Mouse (Mus musculus): ENCODE measurements around the gene Pecr. TPM values are rescaled to one million over a fixed set of nuclear protein-coding genes. Genes with fewer than 3 reads are reported as not detected.
A peak's percentile ranks its signal among the peaks of the same experiment; 100 is the strongest.

Pecr gene
- polyA plus RNA-seq, 1 experiment from 2014 or later = 43.2 TPM

DNA sequence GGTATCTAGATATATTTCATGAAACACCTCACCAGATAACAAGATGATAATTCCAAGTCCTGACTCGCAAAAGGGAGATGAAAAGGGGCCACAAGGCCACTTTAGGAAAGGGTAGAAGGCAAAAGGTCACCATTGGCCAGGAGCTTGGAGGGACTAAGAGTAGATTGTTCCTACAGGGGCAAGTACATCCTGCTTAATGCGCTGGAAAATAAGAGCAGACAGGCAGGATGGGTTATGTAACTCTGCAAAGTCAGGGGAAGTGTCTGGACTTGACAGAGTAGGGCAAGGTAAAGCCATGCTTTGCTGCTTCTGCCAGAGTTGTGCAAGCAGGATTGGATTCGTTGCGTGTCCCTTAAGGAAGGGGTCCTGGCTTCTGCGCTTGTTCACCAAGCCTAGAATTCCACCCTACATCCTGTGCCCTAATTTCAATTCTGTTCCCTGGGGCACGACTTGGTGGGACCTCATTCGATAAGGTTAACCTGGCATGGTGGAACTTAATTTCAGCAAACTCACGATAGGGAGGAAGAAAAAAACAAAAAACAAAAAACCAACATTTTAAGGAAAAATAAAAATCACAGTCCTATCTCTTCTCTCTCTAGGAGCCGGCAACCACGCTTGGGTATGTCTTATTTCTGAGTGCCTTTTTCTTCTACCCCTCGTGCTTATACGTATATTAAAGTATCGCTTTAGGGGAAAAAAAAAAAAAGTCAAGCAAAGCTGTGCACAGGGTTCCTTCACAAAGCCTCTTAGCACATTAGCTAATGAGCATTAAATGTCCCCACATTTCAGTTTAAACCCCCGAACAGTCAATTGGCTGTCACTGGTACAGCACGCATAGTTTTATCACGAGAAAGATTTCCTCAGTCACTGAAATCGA, 73.1 kb downstream of the Pecr start:
- Histone ChIP-seq H3K27ac (ENCODE audit: low read depth, low read length) (no peak overlapping the region), H3K9ac (ENCODE audit: low read depth, low read length) (peak overlapping the region; percentile 62; the same call in 1 of the 2 replicates), H3K27me3 (replicated peaks; ENCODE audit: control insufficient read depth, insufficient read depth, low read length) (peaks cover 11% of the 10 kb centered on the region), H3K4me1 (replicated peaks; ENCODE audit: control insufficient read depth, insufficient read depth, low read length) (no peaks in the 10 kb centered on the region; the same call in 1 of the 2 replicates), H3K36me3 (ENCODE audit: control insufficient read depth, insufficient read depth, low read length) (no peaks in the 10 kb centered on the region), H3K9me3 (ENCODE audit: control insufficient read depth, low read length) (no peaks in the 10 kb centered on the region), H3K4me2 (peak overlapping the region; percentile 92), H3K4me3 (ENCODE audit: low read depth, low read length) (peak overlapping the region; percentile 68)
- DNase-seq (ENCODE audit: low spot score) (no peak), ATAC-seq (replicated peaks; ENCODE audit: low FRiP score) (no peak)
- 24% methylated on average over 17 of the region's 17 CpGs for WGBS

Other genes starting within 250 kb of the Pecr start
- gene Mreg, start 72.0 kb downstream of the Pecr start, polyA plus RNA-seq (2014; fragmentation: Nextera tagmentation; extraction: Ambion mirVana) = 6.8 and 7.1 TPM in 2 replicates
- gene Tmem169, start 55 bp upstream of the Pecr start, polyA plus RNA-seq (2014; fragmentation: Nextera tagmentation; extraction: Ambion mirVana) = 0.77 and 0.90 TPM in 2 replicates
- gene Xrcc5, start 23.1 kb upstream of the Pecr start, polyA plus RNA-seq (2014; fragmentation: Nextera tagmentation; extraction: Ambion mirVana) = 43.5 and 47.3 TPM in 2 replicates